Comparison of ENCODE assay signal across 8 mouse cellular contexts in the genomic region with DNA sequence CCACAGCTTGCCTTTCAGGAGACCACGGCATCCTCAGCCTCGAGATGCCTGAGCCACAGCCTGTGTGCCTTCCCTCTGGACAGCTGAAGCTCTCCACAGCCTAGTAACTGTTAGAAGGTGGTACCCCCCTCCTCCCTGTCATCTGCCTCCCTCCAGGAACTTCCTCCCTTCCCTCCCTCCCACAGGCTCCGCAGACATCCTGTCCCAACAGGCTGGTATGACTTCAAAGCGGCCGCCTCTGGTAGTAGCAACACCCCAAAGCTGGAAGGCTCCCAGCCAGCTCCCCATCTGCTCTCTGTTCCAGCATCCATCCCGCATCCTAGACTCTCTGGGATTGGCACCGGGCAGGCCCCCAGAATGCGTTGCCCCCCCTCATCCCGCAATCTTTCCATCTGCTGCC.
A peak's percentile ranks its signal among the peaks of the same experiment; 100 is the strongest.
DNase-seq lines count a peak whose midpoint lies in the region; ATAC-seq and TF ChIP-seq lines count a peak whose summit lies in the region.

No protein-coding gene starts in this region.

- no peak overlapping the region for H3K27ac ChIP-seq in neural tube, embryonic 12.5 days
- H3K27ac ChIP-seq in heart, adult 2 months, result no peak overlapping the region

- peaks cover 17% of the 10 kb centered on the region for H3K4me1 ChIP-seq in neural tube, embryonic 12.5 days
- no peaks in the 10 kb centered on the region; the same call in 1 of the 2 replicates for H3K4me1 ChIP-seq in heart, adult 2 months (ENCODE audit: control insufficient read depth, insufficient read depth, low read length)

- no peak for TF ChIP-seq EP300 in heart, adult 2 months (IDR thresholded peaks at IDR 0.05; ENCODE audit: insufficient read depth, low read depth, low read length)

- DNase-seq in neural tube, embryonic 10.5 days (ENCODE audit: extremely low spot score, low spot score), result no peak
- DNase-seq in frontal cortex, adult 2 months (ENCODE audit: extremely low spot score in 1 of 2, low spot score in 1 of 2), result peak; percentile 79 to 86
- peak; percentile 67 to 79 for DNase-seq in left cerebral cortex, postnatal 10 days (ENCODE audit: extremely low spot score in 1 of 2, low spot score in 2 of 2)
- peak; percentile 38 for DNase-seq in right cerebral cortex, postnatal 4 days
- no peak for DNase-seq in liver
- no peak for DNase-seq in heart, adult 2 months
- no peak for DNase-seq in heart, postnatal 25 days (ENCODE audit: low spot score)

- intact Hi-C loops in left cerebral cortex, postnatal 10 days (cut with DNase I), result no loop called here
- intact Hi-C loops in heart, adult 2 months (cut with DNase I), result no loop called here
- intact Hi-C loops in heart, postnatal 25 days (cut with DNase I), result no loop called here

- WGBS in neural tube, embryonic 12.5 days, result 14% methylated on average over 9 of the region's 9 CpGs
- whole genome bisulfite sequencing in heart, adult 2 months, result 21% methylated on average over 9 of the region's 9 CpGs

- peaks cover 38% of the 10 kb centered on the region for H3K27me3 ChIP-seq in neural tube, embryonic 12.5 days (replicated peaks)
- H3K27me3 ChIP-seq in heart, adult 2 months (ENCODE audit: control insufficient read depth, insufficient read depth, low read length), result peaks cover 6% of the 10 kb centered on the region

- TF ChIP-seq CTCF in heart, adult 2 months (IDR thresholded peaks at IDR 0.05), result no peak

- ATAC-seq in neural tube, embryonic 12.5 days (ENCODE audit: low FRiP score, low read depth), result no peak

- 0 out of 2 replicates have a peak overlapping the region, but pooled peaks have one; percentile 14 for H3K4me2 ChIP-seq in neural tube, embryonic 12.5 days (replicated peaks)

- no peaks in the 10 kb centered on the region for H3K36me3 ChIP-seq in neural tube, embryonic 12.5 days
- no peaks in the 10 kb centered on the region for H3K36me3 ChIP-seq in heart, adult 2 months (ENCODE audit: control insufficient read depth, insufficient read depth, low read length)

- no peaks in the 10 kb centered on the region for H3K79me2 ChIP-seq in heart, adult 2 months (replicated peaks; ENCODE audit: control insufficient read depth, insufficient read depth, low read length)

- no peaks in the 10 kb centered on the region for H3K9me3 ChIP-seq in neural tube, embryonic 12.5 days

- H3K9ac ChIP-seq in neural tube, embryonic 12.5 days, result no peak overlapping the region
- no peak overlapping the region for H3K9ac ChIP-seq in heart, adult 2 months (ENCODE audit: low read depth, low read length)

- no peak overlapping the region for H3K4me3 ChIP-seq in neural tube, embryonic 12.5 days
- H3K4me3 ChIP-seq in heart, adult 2 months, result no peak overlapping the region

- no peak for TF ChIP-seq POLR2A in heart, adult 2 months (IDR thresholded peaks at IDR 0.05; ENCODE audit: insufficient read depth, low read depth, low read length)

Comparison
In these comparisons a context has a peak if more than half of its experiments do, and no peak if none do; other contexts are left out.
1. DNase-seq: peak in frontal cortex, adult 2 months (2 of 2), left cerebral cortex, postnatal 10 days (2 of 2) and right cerebral cortex, postnatal 4 days (single experiment); none in neural tube, embryonic 10.5 days (single experiment), liver (single experiment), heart, adult 2 months (0 of 2) and heart, postnatal 25 days (single experiment).